Mouse (Mus musculus) liver, adult 2 months (tissue): Measurements from ENCODE around the gene Olfr576. TPM values are rescaled to one million over a fixed set of nuclear protein-coding genes. Genes with fewer than 3 reads are reported as not detected.

Experiments used
- DNase-seq: peaks from one replicate; pipeline ENCODE4 v3.0.0-alpha.2; 2011; ENCODE audit warnings: low read depth, low spot score; ENCODE audit errors: extremely low read depth
- H3K27ac ChIP-seq: fragments of 200-500 bp; replicated peaks from 2 replicates; pipeline ENCODE4 v1.5.1; 2012; ENCODE audit warnings: low read depth, mild to moderate bottlenecking, control low read depth, inconsistent platforms, low read length; ENCODE audit not compliant: insufficient read depth
- H3K27me3 ChIP-seq: fragments of 200-500 bp; 2 replicates; pipeline ENCODE4 v1.6.1; 2012; ENCODE audit warnings: mild to moderate bottlenecking, moderate library complexity, low read length, inconsistent platforms; ENCODE audit not compliant: control insufficient read depth, insufficient read depth
- H3K36me3 ChIP-seq: fragments of 200-500 bp; 2 replicates; pipeline ENCODE4 v1.6.1; 2012; ENCODE audit warnings: low read length, inconsistent platforms; ENCODE audit not compliant: control insufficient read depth, insufficient read depth
- H3K4me1 ChIP-seq: fragments of 200-500 bp; 2 replicates; pipeline ENCODE4 v1.6.1; 2011; ENCODE audit warnings: low read length; ENCODE audit not compliant: control insufficient read depth, insufficient read depth
- H3K4me3 ChIP-seq: fragments of 200-500 bp; 2 replicates; pipeline ENCODE4 v1.5.1; 2011; ENCODE audit warnings: low read depth, mild to moderate bottlenecking, control low read depth, low read length, moderate library complexity; ENCODE audit not compliant: insufficient read depth
- H3K79me2 ChIP-seq: fragments of 200-500 bp; 2 replicates; pipeline ENCODE4 v1.6.1; 2012; ENCODE audit warnings: inconsistent platforms, mild to moderate bottlenecking, low read length, moderate library complexity; ENCODE audit not compliant: control insufficient read depth, insufficient read depth
- H3K9ac ChIP-seq: fragments of 200-500 bp; 2 replicates; pipeline ENCODE4 v1.6.1; 2012; ENCODE audit warnings: low read depth, mild to moderate bottlenecking, control low read depth, inconsistent platforms, low read length
- CTCF ChIP-seq: fragments of 200-500 bp; IDR thresholded peaks from 2 replicates; pipeline ENCODE4 v1.5.1; 2011; ENCODE audit warnings: low read depth, low read length, control low read depth
- POLR2A ChIP-seq: fragments of 200-500 bp; IDR thresholded peaks from 2 replicates; pipeline ENCODE4 v1.6.1; 2011; ENCODE audit warnings: low read length, control low read depth; ENCODE audit not compliant: insufficient read depth; ENCODE audit errors: extremely low read depth
- WGBS: fragments of 180-500 bp; shearing (Covaris S2); methylation state at CpG from one replicate; pipeline ENCODE4 v1.1.7; 2018; 5-methylcytosine and 5-hydroxymethylcytosine counted together
- polyA plus RNA-seq: library from polyadenylated mRNA; depleted of rRNA; stranded (reverse); fragments of >200 nt; gene quantifications from 2 replicates; pipeline ENCODE4 v1.2.3, GENCODE M21; 2012; rRNA removed
- total RNA-seq: library from RNA; depleted of rRNA; stranded (reverse); fragments of >200 nt; gene quantifications from 2 replicates; pipeline ENCODE4 v1.2.3, GENCODE M21; 2014; rRNA removed

The Olfr576 gene
- total and polyA plus RNA-seq, 2 experiments = not detected

GRCm38 (mm10) chr7:102958593-102958992 lies 3.9 kb upstream of the Olfr576 start, which contains the start of gene Olfr575:
Olfr575 (minus strand) TSS chr7:102958775.
- H3K36me3 ChIP-seq = no peaks in the 10 kb centered on the region
- H3K4me1 ChIP-seq = no peaks in the 10 kb centered on the region
- no peaks in the 10 kb centered on the region for H3K79me2 ChIP-seq
- H3K4me3 ChIP-seq = no peak within 1 kb of the TSS
- no peaks in the 10 kb centered on the region for H3K27me3 ChIP-seq
- 11% methylated on average over 1 of the region's 1 CpGs for WGBS
- no peak within 1 kb of the TSS for H3K27ac ChIP-seq
- TF ChIP-seq CTCF = no peak
- no peak for TF ChIP-seq POLR2A
- no peak within 1 kb of the TSS for H3K9ac ChIP-seq
- DNase-seq = no peak

DNA sequence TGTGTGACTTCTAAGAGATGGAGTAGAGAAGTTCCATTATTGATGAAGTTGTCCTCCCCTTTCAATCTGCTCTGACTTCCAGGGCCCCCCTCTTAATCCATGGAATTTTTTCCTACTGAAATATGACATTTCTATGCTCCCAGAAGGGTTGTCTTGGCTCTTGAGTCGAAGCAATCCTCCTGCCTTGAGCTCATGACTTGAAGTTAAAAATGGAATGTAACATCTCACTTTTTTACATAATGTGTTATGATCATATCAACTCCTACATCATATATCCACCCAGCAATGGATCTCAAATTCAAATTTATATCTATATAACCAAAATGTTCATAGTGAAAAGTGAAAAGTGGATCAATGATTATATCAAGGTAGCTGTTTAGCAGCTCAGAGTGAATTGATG lies 11.9 kb downstream of the Olfr576 start:
- no peaks in the 10 kb centered on the region for H3K27me3 ChIP-seq
- WGBS = 47% methylated on average over 1 of the region's 1 CpGs
- H3K27ac ChIP-seq = no peak overlapping the region
- no peaks in the 10 kb centered on the region for H3K79me2 ChIP-seq
- no peak for DNase-seq
- TF ChIP-seq POLR2A = no peak
- no peak for TF ChIP-seq CTCF
- H3K4me3 ChIP-seq = no peak overlapping the region
- H3K4me1 ChIP-seq = no peaks in the 10 kb centered on the region
- no peak overlapping the region for H3K9ac ChIP-seq
- H3K36me3 ChIP-seq = no peaks in the 10 kb centered on the region

- H3K27me3 ChIP-seq = no peaks in the 10 kb centered on the region
- H3K4me1 ChIP-seq = no peaks in the 10 kb centered on the region
- H3K9ac ChIP-seq = no peak within 1 kb of the TSS
- H3K36me3 ChIP-seq = no peaks in the 10 kb centered on the region
- no peak for TF ChIP-seq CTCF
- TF ChIP-seq POLR2A = no peak
- no peaks in the 10 kb centered on the region for H3K79me2 ChIP-seq
- H3K4me3 ChIP-seq = no peak within 1 kb of the TSS
- no peak for DNase-seq
- H3K27ac ChIP-seq = no peak within 1 kb of the TSS
- 80% methylated on average over 2 of the region's 2 CpGs for WGBS
These were observed 13.4 kb downstream of the Olfr576 start, which contains the start of gene Olfr577 for GRCm38 (mm10) chr7:102975843-102976242. Olfr577 (minus strand) TSS chr7:102975943.

GRCm38 (mm10) chr7:102989224-102989623 lies 26.8 kb downstream of the Olfr576 start, which contains the start of gene Olfr578:
Olfr578 (minus strand) TSS chr7:102989324.
- H3K79me2 ChIP-seq = no peaks in the 10 kb centered on the region
- no peak within 1 kb of the TSS for H3K9ac ChIP-seq
- no peaks in the 10 kb centered on the region for H3K4me1 ChIP-seq
- H3K4me3 ChIP-seq = no peak within 1 kb of the TSS
- H3K27me3 ChIP-seq = no peaks in the 10 kb centered on the region
- H3K36me3 ChIP-seq = no peaks in the 10 kb centered on the region
- WGBS = 57% methylated on average over 3 of the region's 3 CpGs
- no peak for TF ChIP-seq POLR2A
- TF ChIP-seq CTCF = no peak
- DNase-seq = no peak
- no peak within 1 kb of the TSS for H3K27ac ChIP-seq

Other genes starting within 250 kb of the Olfr576 start
- gene Olfr33, start 243.6 kb upstream of the Olfr576 start, total RNA-seq = not detected in 2 replicates
- not detected in 2 replicates for gene Olfr33, start 243.6 kb upstream of the Olfr576 start, polyA plus RNA-seq
- gene Olfr559, start 235.2 kb upstream of the Olfr576 start, total RNA-seq = not detected in 2 replicates
- gene Olfr559, start 235.2 kb upstream of the Olfr576 start, polyA plus RNA-seq = not detected in 2 replicates
- gene Olfr560, start 203.3 kb upstream of the Olfr576 start, total RNA-seq = not detected in 2 replicates
- gene Olfr560, start 203.3 kb upstream of the Olfr576 start, polyA plus RNA-seq = not detected in 2 replicates
- 0.09 TPM in 1 of 2 replicates, not detected in the other for gene Olfr78, start 203.2 kb upstream of the Olfr576 start, total RNA-seq
- gene Olfr78, start 203.2 kb upstream of the Olfr576 start, polyA plus RNA-seq = not detected in 2 replicates
- not detected in 2 replicates for gene Olfr561, start 191.4 kb upstream of the Olfr576 start, total RNA-seq
- not detected in 2 replicates for gene Olfr561, start 191.4 kb upstream of the Olfr576 start, polyA plus RNA-seq
- not detected in 2 replicates for gene Olfr564, start 159.2 kb upstream of the Olfr576 start, total RNA-seq
- gene Olfr564, start 159.2 kb upstream of the Olfr576 start, polyA plus RNA-seq = not detected in 2 replicates
- not detected in 2 replicates for gene Olfr566, start 103.9 kb upstream of the Olfr576 start, total RNA-seq
- not detected in 2 replicates for gene Olfr566, start 103.9 kb upstream of the Olfr576 start, polyA plus RNA-seq
- not detected in 2 replicates for gene Olfr568, start 85.5 kb upstream of the Olfr576 start, total RNA-seq
- not detected in 2 replicates for gene Olfr568, start 85.5 kb upstream of the Olfr576 start, polyA plus RNA-seq
- not detected in 2 replicates for gene Olfr569, start 71.8 kb upstream of the Olfr576 start, total RNA-seq
- gene Olfr569, start 71.8 kb upstream of the Olfr576 start, polyA plus RNA-seq = not detected in 2 replicates
- gene Olfr570, start 68.1 kb upstream of the Olfr576 start, total RNA-seq = not detected in 2 replicates
- not detected in 2 replicates for gene Olfr570, start 68.1 kb upstream of the Olfr576 start, polyA plus RNA-seq
- gene Olfr571, start 45.1 kb upstream of the Olfr576 start, total RNA-seq = not detected in 2 replicates
- gene Olfr571, start 45.1 kb upstream of the Olfr576 start, polyA plus RNA-seq = not detected in 2 replicates
- gene Olfr572, start 38.3 kb upstream of the Olfr576 start, total RNA-seq = not detected in 2 replicates
- gene Olfr572, start 38.3 kb upstream of the Olfr576 start, polyA plus RNA-seq = not detected in 2 replicates
- not detected in 2 replicates for gene Olfr573-ps1, start 20.1 kb upstream of the Olfr576 start, total RNA-seq
- gene Olfr573-ps1, start 20.1 kb upstream of the Olfr576 start, polyA plus RNA-seq = not detected in 2 replicates
- gene Olfr574, start 14.2 kb upstream of the Olfr576 start, total RNA-seq = not detected in 2 replicates
- not detected in 2 replicates for gene Olfr574, start 14.2 kb upstream of the Olfr576 start, polyA plus RNA-seq
- not detected in 2 replicates for gene Olfr575, start 3.9 kb upstream of the Olfr576 start, total RNA-seq
- gene Olfr575, start 3.9 kb upstream of the Olfr576 start, polyA plus RNA-seq = not detected in 2 replicates
- gene Olfr577, start 13.3 kb downstream of the Olfr576 start, total RNA-seq = not detected in 2 replicates
- gene Olfr577, start 13.3 kb downstream of the Olfr576 start, polyA plus RNA-seq = not detected in 2 replicates
- gene Olfr578, start 26.7 kb downstream of the Olfr576 start, total RNA-seq = not detected in 2 replicates
- not detected in 2 replicates for gene Olfr578, start 26.7 kb downstream of the Olfr576 start, polyA plus RNA-seq
- gene Olfr582, start 75.4 kb downstream of the Olfr576 start, total RNA-seq = not detected in 2 replicates
- gene Olfr582, start 75.4 kb downstream of the Olfr576 start, polyA plus RNA-seq = not detected in 2 replicates
- not detected in 2 replicates for gene Olfr583, start 88.6 kb downstream of the Olfr576 start, total RNA-seq
- not detected in 2 replicates for gene Olfr583, start 88.6 kb downstream of the Olfr576 start, polyA plus RNA-seq
- gene Olfr584, start 119.2 kb downstream of the Olfr576 start, total RNA-seq = not detected in 2 replicates
- not detected in 2 replicates for gene Olfr584, start 119.2 kb downstream of the Olfr576 start, polyA plus RNA-seq
- gene Olfr585, start 135.1 kb downstream of the Olfr576 start, total RNA-seq = not detected in 2 replicates
- gene Olfr585, start 135.1 kb downstream of the Olfr576 start, polyA plus RNA-seq = not detected in 2 replicates
- not detected in 2 replicates for gene Olfr586, start 163.0 kb downstream of the Olfr576 start, total RNA-seq
- gene Olfr586, start 163.0 kb downstream of the Olfr576 start, polyA plus RNA-seq = not detected in 2 replicates
- gene Olfr588-ps1, start 178.2 kb downstream of the Olfr576 start, total RNA-seq = not detected in 2 replicates
- not detected in 2 replicates for gene Olfr588-ps1, start 178.2 kb downstream of the Olfr576 start, polyA plus RNA-seq
- not detected in 2 replicates for gene Olfr589, start 193.7 kb downstream of the Olfr576 start, total RNA-seq
- gene Olfr589, start 193.7 kb downstream of the Olfr576 start, polyA plus RNA-seq = not detected in 2 replicates
- not detected in 2 replicates for gene Olfr591, start 215.7 kb downstream of the Olfr576 start, total RNA-seq
- not detected in 2 replicates for gene Olfr591, start 215.7 kb downstream of the Olfr576 start, polyA plus RNA-seq
- gene Olfr592, start 222.1 kb downstream of the Olfr576 start, total RNA-seq = not detected in 2 replicates
- not detected in 2 replicates for gene Olfr592, start 222.1 kb downstream of the Olfr576 start, polyA plus RNA-seq
- gene Olfr593, start 249.2 kb downstream of the Olfr576 start, total RNA-seq = not detected in 2 replicates
- gene Olfr593, start 249.2 kb downstream of the Olfr576 start, polyA plus RNA-seq = not detected in 2 replicates